Mouse (Mus musculus) c-Kit-positive CD71-negative TER-119-negative erythroid progenitor cells, embryonic 14.5 days (primary cell): ENCODE measurements around the gene Hsd17b12.

Experiments
- DNase-seq: peaks from one replicate; pipeline ENCODE4 v3.0.0-alpha.2; 2013; ENCODE audit warnings: low read depth

Gene Hsd17b12

DNA sequence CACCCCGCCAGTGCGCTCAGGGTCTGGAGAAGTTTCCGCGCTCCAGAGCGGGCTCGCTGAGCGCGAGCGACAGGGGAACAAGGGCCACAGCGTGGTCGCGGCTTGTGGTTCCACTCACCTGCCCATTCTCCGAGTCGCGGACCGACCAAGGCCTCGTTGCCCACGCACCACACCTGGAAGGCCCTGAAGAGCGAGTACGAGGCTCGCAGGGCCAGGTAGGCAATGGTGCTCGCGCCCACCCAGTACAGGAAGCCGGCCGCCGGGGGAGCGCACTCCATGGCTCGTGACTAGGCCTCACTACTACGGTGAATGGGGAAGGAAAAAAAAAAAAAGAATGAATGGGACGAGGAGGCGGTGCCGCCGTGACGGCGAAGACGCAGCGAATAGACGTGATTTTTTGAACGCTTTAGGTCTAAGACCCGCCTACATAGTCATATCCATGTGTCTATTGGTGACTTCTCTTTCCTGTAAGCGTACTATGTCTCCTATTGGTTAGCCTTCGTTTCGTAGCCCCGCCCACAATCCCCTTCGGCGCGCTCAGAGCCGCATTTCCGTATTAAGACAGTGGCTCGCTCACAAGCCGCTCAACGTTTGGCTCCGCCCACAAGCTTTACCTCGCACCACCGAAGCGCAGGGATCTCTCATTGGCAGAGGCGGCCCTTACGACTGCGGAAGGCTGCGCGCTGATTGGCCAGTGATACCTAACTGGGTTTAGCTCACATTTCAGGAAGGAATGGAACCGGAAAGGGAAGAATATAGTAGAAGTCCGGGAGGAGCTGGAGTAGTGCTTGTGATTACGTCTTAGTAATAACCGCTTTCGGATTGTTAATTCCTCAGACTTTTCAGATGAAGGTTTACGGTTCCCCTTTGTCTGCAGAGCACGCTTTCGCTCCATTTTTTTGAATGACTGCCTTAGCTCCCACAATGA, at the start of gene Hsd17b12:
Hsd17b12 (minus strand) TSS at position 373 of the 928 bp plus-strand sequence.
- DNase-seq, result peak; percentile 100

DNA sequence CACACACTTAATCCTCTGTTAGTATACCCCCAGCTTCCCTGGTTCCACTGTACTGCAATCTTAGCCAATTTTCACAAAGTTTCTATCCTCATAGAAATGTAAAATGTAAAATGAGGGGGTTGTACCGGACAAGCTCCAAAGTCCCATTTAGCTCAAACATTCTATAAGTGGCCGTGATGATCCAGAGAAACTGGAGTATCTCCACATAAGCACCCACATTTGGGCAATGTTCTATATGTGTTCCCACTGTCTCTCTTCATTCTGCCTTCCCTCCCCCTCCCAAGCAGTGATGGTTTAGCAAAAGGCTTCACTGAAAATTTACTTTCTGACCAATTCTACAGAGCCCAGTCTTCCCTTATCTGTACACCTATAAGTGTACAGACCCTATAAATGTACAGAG, 27.1 kb upstream of the Hsd17b12 start:
- no peak for DNase-seq

- DNase-seq, result no peak
Measured at GRCm38 (mm10) chr2:94184142-94184541, 26.4 kb upstream of the Hsd17b12 start.

GRCm38 (mm10) chr2:94179030-94179407, 21.3 kb upstream of the Hsd17b12 start:
- DNase-seq, result no peak

DNA sequence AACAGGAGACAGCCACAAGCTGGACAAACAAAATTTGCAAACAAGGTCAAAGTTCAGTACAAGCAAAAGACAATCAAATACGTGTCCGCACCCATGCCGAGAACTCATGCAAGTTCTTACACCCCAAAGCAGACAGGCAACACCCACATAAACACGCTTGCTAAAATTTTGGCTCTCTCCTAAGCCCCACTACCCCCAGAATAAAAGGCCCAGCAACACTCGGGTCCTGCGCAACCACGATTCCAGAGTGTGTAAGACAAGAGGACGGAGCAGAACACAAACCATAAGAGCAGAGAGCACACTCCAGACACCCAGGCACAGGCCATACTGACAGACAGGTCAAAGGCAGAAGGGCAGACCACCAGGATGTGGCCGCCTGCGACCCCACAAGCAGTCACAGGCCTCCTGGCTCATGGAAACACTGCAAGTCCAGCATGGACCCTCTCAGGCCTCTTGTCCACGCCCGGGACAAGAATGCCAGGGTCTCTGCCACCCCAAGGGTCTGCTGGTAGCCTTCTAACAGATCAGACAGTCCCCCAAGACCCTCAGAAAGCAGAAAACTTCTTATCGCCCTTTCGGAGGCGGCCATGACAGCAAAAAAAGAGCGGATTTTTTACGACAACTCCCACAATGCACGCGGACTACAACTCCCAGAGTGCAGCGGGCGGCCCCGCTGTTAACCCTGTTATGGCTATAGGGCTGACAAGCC, 20.7 kb upstream of the Hsd17b12 start:
- peak; percentile 71 for DNase-seq

- DNase-seq, result no peak
Measured at GRCm38 (mm10) chr2:94177294-94177693, 19.5 kb upstream of the Hsd17b12 start.

DNA sequence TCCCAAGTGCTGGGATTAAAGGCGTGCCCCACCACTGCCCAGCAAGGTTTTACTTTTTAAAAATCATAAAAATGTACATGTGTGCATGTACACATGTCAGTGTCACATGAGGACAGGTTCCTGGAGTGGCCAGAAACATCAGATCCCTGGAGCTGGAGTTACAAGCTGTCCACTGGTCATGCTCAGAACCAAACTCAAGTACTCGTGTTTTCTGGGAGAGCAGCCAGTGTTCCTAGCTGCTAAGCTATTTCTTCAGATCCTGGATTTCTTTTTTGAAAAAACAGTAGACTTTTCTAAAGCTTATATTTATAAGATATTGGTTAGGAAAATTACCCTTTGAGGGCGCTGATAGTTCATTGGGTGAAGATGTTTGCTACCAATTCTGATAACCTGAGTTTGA, 18.6 kb upstream of the Hsd17b12 start:
- DNase-seq, result no peak

DNA sequence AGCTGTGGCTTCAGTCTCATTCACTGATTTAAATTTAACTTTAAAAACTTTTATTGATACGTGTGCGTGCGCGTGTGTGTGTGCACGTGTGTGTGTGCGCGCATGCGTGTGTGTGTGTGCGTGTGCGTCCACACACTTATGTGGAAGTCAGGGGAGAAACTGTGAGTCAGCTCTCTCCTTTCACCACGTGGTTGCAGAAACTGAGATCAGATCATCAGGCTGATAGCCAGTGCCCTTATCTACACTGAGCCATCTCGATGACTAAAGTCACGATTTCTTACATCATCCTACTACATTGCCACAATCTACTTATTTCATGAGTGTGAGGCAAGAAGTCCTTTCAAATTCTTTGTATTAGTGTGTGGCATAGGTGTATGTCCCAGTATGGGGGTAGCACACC, 15.8 kb upstream of the Hsd17b12 start:
- no peak for DNase-seq

DNA sequence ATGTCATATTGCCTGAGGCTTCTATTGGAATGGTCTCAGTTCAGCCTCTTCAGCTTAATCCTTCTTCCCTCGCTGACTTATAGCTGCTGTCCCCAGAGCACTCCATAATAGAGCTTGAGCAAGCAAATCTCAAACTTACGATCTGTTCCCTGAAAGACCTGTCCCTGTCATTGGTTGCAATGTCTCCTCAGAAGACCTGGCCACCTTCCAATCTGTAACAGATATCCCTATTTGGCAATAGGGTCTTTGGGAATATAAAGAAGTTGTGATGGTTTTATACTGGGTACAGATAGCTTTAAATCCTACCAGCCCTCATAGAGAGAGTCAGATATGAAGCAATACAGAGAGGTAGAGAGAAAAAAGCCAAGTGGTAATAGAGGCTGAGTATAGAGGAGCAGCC, 5.4 kb upstream of the Hsd17b12 start:
- no peak for DNase-seq

DNA sequence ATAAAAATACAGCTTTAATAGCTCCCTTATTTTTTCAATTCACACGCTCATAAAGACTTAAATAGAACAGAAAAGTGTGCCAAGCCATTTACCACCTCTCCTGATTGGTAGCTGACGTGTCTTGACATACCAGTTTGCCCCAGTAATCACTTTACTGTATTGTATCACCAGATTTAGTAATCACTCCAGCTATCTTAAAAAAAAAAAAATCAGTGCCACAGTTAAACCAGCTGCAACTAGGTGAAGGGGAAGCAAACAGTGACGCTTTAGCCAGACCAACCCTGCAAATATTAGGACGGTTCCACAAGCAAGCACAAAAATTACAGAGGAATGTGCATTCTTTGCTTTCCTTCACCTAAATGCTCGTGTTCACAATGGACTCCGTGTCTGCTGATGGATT, 4.4 kb upstream of the Hsd17b12 start:
- DNase-seq, result no peak

DNA sequence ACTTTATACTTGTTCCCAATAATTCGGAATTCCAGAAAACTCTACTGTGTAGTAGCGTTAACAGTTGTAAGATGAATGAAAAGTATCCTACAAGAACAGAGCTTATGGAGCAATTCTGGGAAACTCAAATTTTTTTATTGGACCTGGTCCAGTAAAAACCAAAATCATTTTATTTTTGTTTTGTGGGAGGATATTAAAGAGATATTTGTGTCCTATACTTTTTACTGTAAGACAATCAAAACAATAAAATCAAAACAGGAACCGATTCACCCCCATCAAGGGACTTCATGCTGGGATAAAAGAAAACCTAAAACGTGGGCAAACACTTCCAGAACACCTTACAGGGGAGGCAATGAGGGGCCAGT, 738 bp upstream of the Hsd17b12 start:
- no peak for DNase-seq

DNA sequence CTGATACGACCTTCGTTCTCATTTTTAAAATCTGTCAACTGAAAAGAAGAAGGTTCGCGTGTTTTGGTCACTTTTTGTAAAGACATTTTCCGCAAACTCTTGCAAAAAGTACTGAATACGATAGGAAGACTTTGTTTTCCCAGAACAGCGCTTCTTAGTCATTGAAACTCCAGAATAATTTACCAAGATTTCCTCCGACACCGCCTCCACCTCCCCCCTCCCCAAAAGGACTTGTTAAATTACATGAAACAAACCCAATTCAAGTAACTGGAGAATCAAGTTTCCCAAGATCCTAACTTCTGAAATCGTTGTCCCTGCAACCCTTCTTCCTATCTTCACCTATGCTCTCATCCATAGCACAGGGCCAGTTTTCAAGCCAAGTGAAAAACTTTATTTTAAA, 713 bp downstream of the Hsd17b12 start:
- DNase-seq, result no peak

GRCm38 (mm10) chr2:94145146-94145542, 12.6 kb downstream of the Hsd17b12 start:
- no peak for DNase-seq

DNA sequence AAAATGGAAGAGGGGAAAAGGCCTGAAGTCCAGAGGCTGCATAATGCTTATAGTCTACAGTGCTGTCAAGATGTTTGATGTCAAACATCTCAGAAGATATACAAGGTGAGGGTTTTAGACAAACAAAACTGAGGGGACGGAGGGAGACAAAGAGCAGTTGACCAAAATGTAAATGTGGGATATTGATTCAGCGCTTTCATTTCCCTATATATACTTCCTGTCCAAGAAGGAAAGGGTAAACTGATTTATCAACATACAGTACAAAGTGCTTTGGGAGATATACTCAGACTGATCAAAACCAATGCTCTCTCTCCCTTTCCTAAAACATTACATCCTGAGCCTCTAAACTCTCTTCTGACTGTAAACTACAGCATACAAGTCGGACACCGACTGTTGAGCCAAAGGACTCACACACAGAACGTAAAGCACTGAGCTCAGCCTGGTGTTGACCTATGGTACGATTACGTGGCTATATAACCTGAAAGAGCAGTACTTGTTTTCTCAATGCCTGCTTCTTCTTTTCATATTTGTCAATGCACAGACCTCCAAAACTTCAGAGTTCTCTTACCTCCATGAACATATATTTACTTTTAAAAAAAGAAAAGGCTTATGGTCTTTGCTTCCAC, 13.1 kb downstream of the Hsd17b12 start:
- DNase-seq, result no peak

GRCm38 (mm10) chr2:94141293-94141692, 16.5 kb downstream of the Hsd17b12 start:
- no peak for DNase-seq

GRCm38 (mm10) chr2:94138469-94139390, 19.0 kb downstream of the Hsd17b12 start:
- DNase-seq, result no peak

GRCm38 (mm10) chr2:94136837-94137236, 20.9 kb downstream of the Hsd17b12 start:
- no peak for DNase-seq

DNA sequence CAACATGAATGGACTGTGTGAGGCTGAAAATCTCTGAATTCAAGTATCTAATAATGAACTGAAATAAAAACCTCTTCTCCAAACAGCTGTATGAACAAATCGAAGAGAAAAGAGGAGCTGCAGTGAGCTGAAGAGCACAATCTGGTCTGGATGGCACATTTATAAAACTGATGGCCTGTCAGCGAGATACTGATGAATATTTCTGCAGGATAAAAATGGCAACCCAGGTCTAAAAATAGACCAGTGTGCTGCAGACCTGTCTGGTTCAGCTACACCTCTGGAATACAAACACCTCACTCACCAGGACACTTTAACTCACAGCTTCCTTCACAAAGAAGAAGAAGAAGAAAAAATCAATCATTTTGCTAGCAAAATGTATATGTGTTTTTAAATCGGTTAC, 29.3 kb downstream of the Hsd17b12 start:
- DNase-seq, result no peak

- DNase-seq, result no peak
Measured at GRCm38 (mm10) chr2:94122182-94123041, 35.4 kb downstream of the Hsd17b12 start.

- no peak for DNase-seq
Measured at GRCm38 (mm10) chr2:94103758-94104157, 54.0 kb downstream of the Hsd17b12 start.

DNA sequence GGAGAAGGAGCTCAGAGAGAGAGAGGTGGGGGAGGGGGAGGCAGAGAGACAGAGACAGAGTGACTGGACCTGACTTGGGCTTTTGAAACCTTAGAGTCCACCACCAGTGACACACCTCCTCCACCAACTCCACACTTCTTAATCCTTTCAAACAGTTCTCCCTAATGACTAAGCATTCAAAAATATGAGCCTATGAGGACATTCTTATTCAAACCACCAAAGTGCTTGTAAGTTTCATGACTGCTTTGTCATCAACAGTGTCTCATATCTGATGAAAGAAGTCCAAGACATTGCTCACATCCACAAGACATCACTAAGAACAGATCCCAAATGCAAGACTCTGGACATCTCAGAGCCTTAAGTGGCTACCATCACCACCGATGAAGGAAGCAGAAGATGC, 67.9 kb downstream of the Hsd17b12 start:
- no peak for DNase-seq
